In the genomic region with DNA sequence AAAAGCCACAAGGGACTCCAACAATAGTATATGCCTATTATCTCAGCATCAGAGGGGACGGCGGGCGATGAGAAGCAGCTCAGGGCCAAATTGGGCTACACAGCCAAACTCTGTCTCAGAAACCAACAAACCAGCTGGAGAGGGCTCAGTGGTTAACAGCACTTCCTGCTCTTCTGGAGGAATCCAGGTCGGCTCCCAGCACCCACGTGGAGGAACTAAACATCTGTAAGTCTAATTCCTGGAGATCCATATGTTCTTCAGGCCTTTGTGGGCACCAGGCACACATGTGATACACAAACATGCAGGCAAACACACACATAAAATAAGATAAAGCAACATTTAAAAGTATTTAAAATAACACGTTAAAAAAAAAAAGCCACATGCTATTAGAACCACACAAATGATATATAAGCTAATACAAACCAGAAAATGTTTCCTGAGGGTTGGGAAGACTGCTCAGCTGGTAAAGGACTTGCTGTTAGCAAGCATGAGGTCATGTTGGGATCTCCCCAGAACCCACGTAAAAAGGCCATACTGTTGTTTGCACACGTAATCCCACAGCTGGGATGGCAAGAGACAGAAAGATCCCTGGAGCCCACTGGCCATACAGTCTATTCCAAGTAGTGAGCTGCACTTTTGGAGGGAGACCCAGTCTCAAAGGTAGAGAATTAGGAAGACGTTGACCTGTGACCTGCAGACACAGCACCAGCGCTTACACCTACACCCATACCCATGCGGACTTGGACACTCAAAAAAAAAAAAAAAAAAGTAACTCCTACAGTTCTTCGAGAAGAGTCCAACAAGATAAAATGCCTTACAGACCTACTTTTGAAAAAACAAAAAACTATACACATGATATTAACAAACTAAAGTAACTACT, we compare ENCODE assay signal across 8 mouse cellular contexts. TPM values are rescaled to one million over a fixed set of nuclear protein-coding genes. Genes with fewer than 3 reads are reported as not detected.
A peak's percentile ranks its signal among the peaks of the same experiment; 100 is the strongest.
DNase-seq lines count a peak whose midpoint lies in the region; ATAC-seq and TF ChIP-seq lines count a peak whose summit lies in the region.

No protein-coding gene starts in this region.

- no peak for DNase-seq in lung, embryonic 14.5 days
- DNase-seq in lung, postnatal 4 days: no peak
- no peak for DNase-seq in embryo, embryonic 11 days
- DNase-seq in cerebellum, postnatal 36 days: no peak
- DNase-seq in adrenal gland, adult (ENCODE audit: inconsistent age in 2 of 2, low spot score in 1 of 2): no peak

- H3K4me3 ChIP-seq in lung, embryonic 14.5 days (ENCODE audit: low read depth, low read length): peak overlapping the region; percentile 97
- peak overlapping the region; percentile 66 for H3K4me3 ChIP-seq in cortical plate, adult 2 months (ENCODE audit: insufficient read depth, low read length)
- peak overlapping the region; percentile 92 for H3K4me3 ChIP-seq in intestine, embryonic 15.5 days (replicated peaks)
- peak overlapping the region; percentile 88 for H3K4me3 ChIP-seq in neural tube, embryonic 12.5 days

- peaks cover 11% of the 10 kb centered on the region for H3K4me1 ChIP-seq in lung, embryonic 14.5 days (ENCODE audit: insufficient read depth)
- peaks cover 5% of the 10 kb centered on the region for H3K4me1 ChIP-seq in cortical plate, adult 2 months (ENCODE audit: control insufficient read depth, insufficient read depth, low read length)
- H3K4me1 ChIP-seq in intestine, embryonic 15.5 days (replicated peaks): peaks cover 12% of the 10 kb centered on the region
- peaks cover 17% of the 10 kb centered on the region for H3K4me1 ChIP-seq in neural tube, embryonic 12.5 days

- no peaks in the 10 kb centered on the region for H3K27me3 ChIP-seq in lung, embryonic 14.5 days (ENCODE audit: insufficient read depth, low read length)
- H3K27me3 ChIP-seq in intestine, embryonic 15.5 days (replicated peaks): no peaks in the 10 kb centered on the region
- no peaks in the 10 kb centered on the region for H3K27me3 ChIP-seq in neural tube, embryonic 12.5 days (replicated peaks)

- H3K9me3 ChIP-seq in lung, embryonic 14.5 days (ENCODE audit: low read depth, low read length): no peaks in the 10 kb centered on the region
- H3K9me3 ChIP-seq in intestine, embryonic 15.5 days: no peaks in the 10 kb centered on the region
- H3K9me3 ChIP-seq in neural tube, embryonic 12.5 days: no peaks in the 10 kb centered on the region

- no peak for ATAC-seq in lung, embryonic 14.5 days (ENCODE audit: insufficient read depth)
- ATAC-seq in intestine, embryonic 15.5 days: no peak
- no peak for ATAC-seq in neural tube, embryonic 12.5 days (ENCODE audit: low FRiP score, low read depth)

- 47% methylated on average over 12 of the region's 12 CpGs for WGBS in lung, embryonic 14.5 days
- WGBS in intestine, embryonic 15.5 days: 46% methylated on average over 12 of the region's 12 CpGs
- WGBS in neural tube, embryonic 12.5 days: 61% methylated on average over 12 of the region's 12 CpGs

- peak overlapping the region; percentile 85 for H3K4me2 ChIP-seq in lung, embryonic 14.5 days
- H3K4me2 ChIP-seq in intestine, embryonic 15.5 days (replicated peaks): peak overlapping the region; percentile 54
- peak overlapping the region; percentile 97 for H3K4me2 ChIP-seq in neural tube, embryonic 12.5 days (replicated peaks)

- H3K9ac ChIP-seq in lung, embryonic 14.5 days: peak overlapping the region; percentile 92
- peak overlapping the region; percentile 89 for H3K9ac ChIP-seq in intestine, embryonic 15.5 days
- H3K9ac ChIP-seq in neural tube, embryonic 12.5 days: peak overlapping the region; percentile 76

- no peak for TF ChIP-seq CTCF in lung, embryonic 14.5 days (IDR thresholded peaks at IDR 0.05; ENCODE audit: low read depth)
- no peak for TF ChIP-seq CTCF in cortical plate, adult 2 months (IDR thresholded peaks at IDR 0.05; ENCODE audit: extremely low read depth, insufficient read depth, low read length)

- TF ChIP-seq POLR2A in cortical plate, adult 2 months (IDR thresholded peaks at IDR 0.05; ENCODE audit: extremely low read depth, insufficient read depth, low read length): no peak

- H3K36me3 ChIP-seq in lung, embryonic 14.5 days (ENCODE audit: insufficient read depth): peaks cover 46% of the 10 kb centered on the region
- H3K36me3 ChIP-seq in intestine, embryonic 15.5 days: peaks cover 14% of the 10 kb centered on the region
- H3K36me3 ChIP-seq in neural tube, embryonic 12.5 days: peaks cover 33% of the 10 kb centered on the region

- no peak overlapping the region for H3K27ac ChIP-seq in lung, embryonic 14.5 days (ENCODE audit: low read depth)
- no peak overlapping the region for H3K27ac ChIP-seq in cortical plate, adult 2 months (ENCODE audit: insufficient read depth, low read length)
- H3K27ac ChIP-seq in intestine, embryonic 15.5 days: no peak overlapping the region
- no peak overlapping the region for H3K27ac ChIP-seq in neural tube, embryonic 12.5 days

RNA-seq across cellular contexts. Expression of a gene that starts 1.2 kb away (rescaled TPM):
- 85.7 and 89.8 TPM in 2 replicates for polyA plus RNA-seq in lung, embryonic 14.5 days (2014; fragmentation: Nextera tagmentation; extraction: Ambion mirVana)
- 63.4 TPM in 2 replicates for polyA plus RNA-seq in cortical plate, adult 2 months (2012; rRNA removed)
- polyA plus RNA-seq in intestine, embryonic 15.5 days (2015; fragmentation: Nextera tagmentation; extraction: Ambion mirVana): 95.2 and 96.7 TPM in 2 replicates
- 85.3 and 88.4 TPM in 2 replicates for polyA plus RNA-seq in neural tube, embryonic 12.5 days (2016; fragmentation: Nextera tagmentation; extraction: Ambion mirVana)

RNA-seq across cellular contexts. Expression of a gene that starts 7.9 kb away (rescaled TPM):
- 0.11 TPM in 1 of 2 replicates, not detected in the other for polyA plus RNA-seq in lung, embryonic 14.5 days (2014; fragmentation: Nextera tagmentation; extraction: Ambion mirVana)
- polyA plus RNA-seq in cortical plate, adult 2 months (2012; rRNA removed): not detected in 2 replicates
- polyA plus RNA-seq in intestine, embryonic 15.5 days (2015; fragmentation: Nextera tagmentation; extraction: Ambion mirVana): 0.19 and 0.21 TPM in 2 replicates
- 1.4 and 2.0 TPM in 2 replicates for polyA plus RNA-seq in neural tube, embryonic 12.5 days (2016; fragmentation: Nextera tagmentation; extraction: Ambion mirVana)

RNA-seq across cellular contexts. Expression of a gene that starts 34.2 kb away (rescaled TPM):
- polyA plus RNA-seq in lung, embryonic 14.5 days (2014; fragmentation: Nextera tagmentation; extraction: Ambion mirVana): 63.7 and 68.4 TPM in 2 replicates
- polyA plus RNA-seq in cortical plate, adult 2 months (2012; rRNA removed): 91.3 and 95.8 TPM in 2 replicates
- 52.1 and 52.5 TPM in 2 replicates for polyA plus RNA-seq in intestine, embryonic 15.5 days (2015; fragmentation: Nextera tagmentation; extraction: Ambion mirVana)
- 75.5 and 89.3 TPM in 2 replicates for polyA plus RNA-seq in neural tube, embryonic 12.5 days (2016; fragmentation: Nextera tagmentation; extraction: Ambion mirVana)

RNA-seq across cellular contexts. Expression of a gene that starts 35.0 kb away (rescaled TPM):
- polyA plus RNA-seq in lung, embryonic 14.5 days (2014; fragmentation: Nextera tagmentation; extraction: Ambion mirVana): 4.4 and 4.8 TPM in 2 replicates
- polyA plus RNA-seq in cortical plate, adult 2 months (2012; rRNA removed): 0.91 and 1.0 TPM in 2 replicates
- 3.3 and 3.4 TPM in 2 replicates for polyA plus RNA-seq in intestine, embryonic 15.5 days (2015; fragmentation: Nextera tagmentation; extraction: Ambion mirVana)
- polyA plus RNA-seq in neural tube, embryonic 12.5 days (2016; fragmentation: Nextera tagmentation; extraction: Ambion mirVana): 0.76 and 0.95 TPM in 2 replicates
